Mouse (Mus musculus) thymus, postnatal 10 days (tissue): ENCODE results near the gene Synj2.
A peak's percentile ranks its signal among the peaks of the same experiment; 100 is the strongest.

Source experiments
- DNase-seq, 2 experiments: peaks; one replicate each; pipeline ENCODE4 v3.0.0; 2021; ENCODE audit warnings: low spot score in 2 of 2

The Synj2 gene

GRCm38 (mm10) chr17:6052801-6053200 is 111.7 kb downstream of the Synj2 start:
- DNase-seq = no peak

- DNase-seq = peak; percentile 49 to 81
Observed at GRCm38 (mm10) chr17:6054934-6055355, 113.9 kb downstream of the Synj2 start.

- DNase-seq = no peak
Observed at GRCm38 (mm10) chr17:6062793-6063192, 121.7 kb downstream of the Synj2 start.

DNA sequence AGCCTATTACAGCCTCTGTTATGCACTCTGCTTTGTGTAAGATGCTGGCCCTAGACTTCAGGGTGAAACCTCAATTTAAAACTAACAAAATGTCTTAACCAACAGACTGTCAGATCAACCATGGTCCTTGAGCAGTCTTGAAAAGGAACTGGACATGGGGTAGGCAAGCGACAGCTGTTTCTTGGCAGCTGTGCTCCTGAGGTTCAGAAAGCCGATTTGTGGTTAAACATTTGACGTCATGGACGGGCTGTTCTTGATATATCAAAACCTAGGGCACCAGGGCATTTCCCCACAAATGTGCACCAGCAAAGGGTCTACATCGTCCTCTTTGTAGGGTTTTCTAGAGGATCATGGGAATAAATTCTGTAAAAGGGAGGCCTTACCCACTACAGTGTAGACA is 122.5 kb downstream of the Synj2 start:
- no peak for DNase-seq

GRCm38 (mm10) chr17:6066021-6066420 is 124.9 kb downstream of the Synj2 start:
- no peak for DNase-seq

DNA sequence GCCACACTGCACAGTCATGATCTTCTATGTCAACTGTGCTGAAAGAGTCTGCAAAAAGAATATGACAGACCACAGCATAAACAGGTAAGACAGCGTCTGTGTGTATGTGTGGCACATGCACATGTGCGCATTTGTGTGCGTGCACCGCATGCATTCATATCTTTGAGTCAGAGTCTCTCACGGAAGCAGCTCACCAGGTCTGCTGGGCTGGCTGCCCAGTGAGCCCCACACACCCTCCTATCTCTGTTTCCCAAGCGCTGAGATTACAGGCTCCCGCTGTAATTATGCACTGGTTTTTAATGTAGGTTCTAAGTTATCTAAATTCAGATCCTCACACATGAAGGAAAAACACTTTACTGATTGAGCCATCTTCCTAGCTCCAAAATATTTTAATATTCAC is 126.5 kb downstream of the Synj2 start:
- no peak for DNase-seq

DNA sequence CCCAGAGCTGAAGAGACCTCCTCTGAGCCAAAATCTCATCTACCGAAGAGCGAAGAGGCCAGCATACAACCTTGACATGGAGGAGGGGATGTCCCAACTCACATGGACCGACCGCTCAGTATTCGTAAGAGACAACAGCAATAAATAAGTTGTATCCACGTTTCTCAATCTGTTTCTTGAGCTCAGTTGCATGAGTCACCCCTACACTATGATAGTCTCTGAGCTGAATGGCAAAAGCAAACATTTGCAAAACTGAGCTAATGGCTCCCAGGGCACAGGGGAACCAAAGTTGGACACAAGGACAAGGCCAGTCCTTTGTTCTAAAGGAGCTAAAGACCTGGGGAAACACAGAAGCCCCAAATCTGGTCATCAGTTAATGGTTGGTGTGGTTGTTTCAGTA is 128.8 kb downstream of the Synj2 start:
- DNase-seq = no peak

DNA sequence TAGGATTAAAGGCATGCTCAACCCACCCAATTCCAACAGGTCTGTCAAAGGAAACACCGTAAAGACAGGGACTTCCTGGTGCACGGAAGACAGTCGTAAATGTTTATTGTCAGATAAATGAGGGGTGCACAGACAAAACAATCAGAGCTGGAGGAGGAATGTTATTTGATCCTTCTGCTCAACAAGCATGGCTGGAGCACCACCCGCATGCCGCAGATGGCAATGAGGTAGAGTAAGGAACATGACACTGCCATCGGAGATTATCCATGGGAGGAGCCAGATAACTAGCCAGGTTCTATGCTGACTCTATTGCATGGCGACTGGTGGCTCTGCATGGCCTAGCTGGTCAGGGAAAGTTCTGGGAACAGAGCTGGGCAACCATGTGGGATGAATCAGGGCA is 132.3 kb downstream of the Synj2 start:
- DNase-seq = no peak

DNA sequence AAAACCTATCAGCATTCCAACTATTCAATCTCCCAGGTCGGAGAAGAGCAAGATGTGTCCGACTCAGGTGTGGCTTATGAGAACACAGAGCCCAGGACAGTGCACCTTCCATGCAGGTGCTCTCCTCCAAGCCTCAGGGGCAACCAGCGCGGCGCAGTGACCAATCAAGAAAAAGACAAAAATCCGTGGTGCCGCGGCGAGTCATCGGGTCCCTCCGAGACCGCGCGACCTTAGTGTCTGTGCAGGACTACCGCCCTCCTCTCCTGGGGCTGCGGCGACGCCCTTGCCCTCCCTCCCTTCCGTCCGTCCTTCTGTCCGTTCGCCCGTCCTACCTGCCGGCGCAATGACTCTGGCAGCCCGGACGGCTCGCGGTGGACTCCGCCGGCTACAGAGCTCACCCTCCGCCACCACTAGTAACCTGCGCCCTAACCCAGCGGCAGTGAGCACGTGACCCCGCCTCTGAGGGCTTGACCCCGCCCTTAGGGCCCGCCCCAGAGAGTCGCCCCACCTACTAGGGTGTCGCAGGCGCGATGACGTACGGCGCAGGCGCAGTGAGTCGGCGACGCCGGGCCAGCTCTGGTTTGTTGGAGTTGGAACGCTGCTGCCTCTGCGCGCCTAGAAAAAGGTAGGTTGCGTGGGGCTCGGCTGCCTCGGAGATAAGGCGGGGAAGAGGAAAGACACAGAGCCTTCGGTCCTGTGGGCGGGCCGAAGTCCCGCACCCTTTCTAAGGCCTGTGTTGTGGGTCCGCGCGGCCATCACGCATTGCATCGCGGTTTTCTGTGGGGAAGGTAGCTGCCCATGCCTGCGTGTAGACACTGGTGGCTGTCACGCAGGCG is 138.4 kb downstream of the Synj2 start, which contains the start of the genes Serac1 and Gtf2h5:
Gene Serac1 (minus strand): TSS at position 455 of the 836 bp plus-strand sequence.
Gene Gtf2h5 (plus strand): TSS at position 500 of the 836 bp plus-strand sequence.
- peak; percentile 98 to 99 for DNase-seq

DNA sequence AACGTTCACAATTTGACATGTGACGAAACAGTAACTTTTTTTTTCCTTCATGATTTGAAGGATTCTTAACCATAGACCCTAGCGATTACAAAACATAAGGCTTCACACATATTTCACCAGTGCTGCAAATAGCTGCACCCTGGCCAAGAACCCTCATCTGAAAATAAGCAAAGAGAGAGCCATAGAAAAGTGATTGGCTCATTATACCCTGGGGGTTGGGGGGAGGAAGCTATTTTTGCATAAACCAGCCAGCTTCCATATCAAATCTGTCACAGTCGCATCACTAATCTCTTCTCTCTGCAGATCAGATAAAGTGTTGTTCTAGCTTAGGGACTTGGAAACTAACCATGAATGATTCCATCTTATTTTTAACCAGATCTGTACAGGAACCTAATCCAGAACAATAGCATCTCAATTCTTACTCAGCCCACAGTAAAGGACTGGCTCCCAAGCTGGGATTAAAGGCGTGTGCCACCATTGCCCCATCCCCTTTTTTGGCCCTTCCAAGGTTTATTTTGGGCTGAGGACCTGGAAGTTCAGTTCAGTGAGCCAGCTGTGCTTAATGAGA is 142.3 kb downstream of the Synj2 start:
- no peak for DNase-seq

- no peak for DNase-seq
Observed at GRCm38 (mm10) chr17:6091604-6092003, 150.5 kb downstream of the Synj2 start.
